Mouse (Mus musculus) layer of hippocampus, postnatal 14 days (tissue): ENCODE results near the gene Cela3b. TPM values are rescaled to one million over a fixed set of nuclear protein-coding genes. Genes with fewer than 3 reads are reported as not detected.

Source experiments
- DNase-seq, 2 experiments: peaks; one replicate each; pipeline ENCODE4 v3.0.0; 2021 to 2022; ENCODE audit warnings: low spot score in 2 of 2, mixed read lengths in 1 of 2
- total RNA-seq, 2 experiments: library from RNA; stranded (reverse); gene quantifications; 2 replicates each; pipeline ENCODE4 v1.2.3; 2021

Cela3b gene
- total RNA-seq, 2 experiments from 2014 or later = not detected

- no peak for DNase-seq
These were observed 54.7 kb downstream of the Cela3b start for GRCm38 (mm10) chr4:137375314-137376278.

GRCm38 (mm10) chr4:137373711-137374110, 56.6 kb downstream of the Cela3b start:
- no peak for DNase-seq

- no peak for DNase-seq
These were observed 58.5 kb downstream of the Cela3b start for GRCm38 (mm10) chr4:137371596-137372523.

Other genes starting within 250 kb of the Cela3b start
- gene Wnt4, start 153.1 kb downstream of the Cela3b start, total RNA-seq = 10 to 100 TPM; 10.0 to 11.3 TPM
- gene Cdc42, start 72.8 kb downstream of the Cela3b start, total RNA-seq = 100 to 1,000 TPM; 401 to 404 TPM
- not detected for gene Cela3a, start 20.7 kb downstream of the Cela3b start, total RNA-seq
- gene 1700013G24Rik, start 22.7 kb upstream of the Cela3b start, total RNA-seq = not detected
- gene Hspg2, start 38.2 kb upstream of the Cela3b start, total RNA-seq = 10 to 100 TPM; 11.5 to 17.9 TPM
- not detected for gene Ldlrad2, start 144.0 kb upstream of the Cela3b start, total RNA-seq
- gene Usp48, start 163.2 kb upstream of the Cela3b start, total RNA-seq = 100 to 1,000 TPM; 116 to 131 TPM
- gene Rap1gap, start 234.2 kb upstream of the Cela3b start, total RNA-seq = 100 to 1,000 TPM; 242 to 257 TPM